Mouse (Mus musculus): Measurements from ENCODE around the gene Mtus2. TPM values are rescaled to one million over a fixed set of nuclear protein-coding genes. Genes with fewer than 3 reads are reported as not detected.

Gene Mtus2
- polyA plus RNA-seq, 1 experiment from 2014 or later = 35.1 TPM

- Histone ChIP-seq H3K27me3 (no peaks in the 10 kb centered on the region), H3K9me3 (no peaks in the 10 kb centered on the region), H3K9ac (replicated peaks) (no peak overlapping the region), H3K4me1 (replicated peaks) (peaks cover 31% of the 10 kb centered on the region), H3K4me3 (replicated peaks) (no peak overlapping the region), H3K27ac (no peak overlapping the region), H3K4me2 (replicated peaks) (no peak overlapping the region), H3K36me3 (no peaks in the 10 kb centered on the region)
- 96% methylated on average over 3 of the region's 3 CpGs for WGBS
- ATAC-seq = no peak
Observed at GRCm38 (mm10) chr5:148141662-148142061, 184.5 kb downstream of the Mtus2 start.

GRCm38 (mm10) chr5:148146200-148146823 lies 189.2 kb downstream of the Mtus2 start:
- Histone ChIP-seq H3K9ac (replicated peaks) (no peak overlapping the region), H3K4me2 (replicated peaks) (no peak overlapping the region), H3K4me3 (replicated peaks) (no peak overlapping the region), H3K4me1 (replicated peaks) (peaks cover 48% of the 10 kb centered on the region), H3K36me3 (no peaks in the 10 kb centered on the region), H3K27ac (peak overlapping the region; percentile 48), H3K9me3 (peaks cover 4% of the 10 kb centered on the region), H3K27me3 (no peaks in the 10 kb centered on the region)
- ATAC-seq = peak; percentile 38; the same call in 1 of the 2 replicates
- 58% methylated on average over 12 of the region's 12 CpGs for WGBS

- H3K27me3 ChIP-seq = no peaks in the 10 kb centered on the region
- peaks cover 4% of the 10 kb centered on the region for H3K9me3 ChIP-seq
- H3K9ac ChIP-seq (replicated peaks) = peak overlapping the region; percentile 28; the same call in 1 of the 2 replicates
- H3K36me3 ChIP-seq = no peaks in the 10 kb centered on the region
- H3K4me3 ChIP-seq (replicated peaks) = no peak overlapping the region
- 44% methylated on average over 14 of the region's 14 CpGs for WGBS
- peak; percentile 67 for ATAC-seq
- peak overlapping the region; percentile 40 for H3K4me2 ChIP-seq (replicated peaks)
- H3K27ac ChIP-seq = peak overlapping the region; percentile 83
- H3K4me1 ChIP-seq (replicated peaks) = peaks cover 44% of the 10 kb centered on the region
Observed at GRCm38 (mm10) chr5:148151894-148152599, 194.9 kb downstream of the Mtus2 start.

DNA sequence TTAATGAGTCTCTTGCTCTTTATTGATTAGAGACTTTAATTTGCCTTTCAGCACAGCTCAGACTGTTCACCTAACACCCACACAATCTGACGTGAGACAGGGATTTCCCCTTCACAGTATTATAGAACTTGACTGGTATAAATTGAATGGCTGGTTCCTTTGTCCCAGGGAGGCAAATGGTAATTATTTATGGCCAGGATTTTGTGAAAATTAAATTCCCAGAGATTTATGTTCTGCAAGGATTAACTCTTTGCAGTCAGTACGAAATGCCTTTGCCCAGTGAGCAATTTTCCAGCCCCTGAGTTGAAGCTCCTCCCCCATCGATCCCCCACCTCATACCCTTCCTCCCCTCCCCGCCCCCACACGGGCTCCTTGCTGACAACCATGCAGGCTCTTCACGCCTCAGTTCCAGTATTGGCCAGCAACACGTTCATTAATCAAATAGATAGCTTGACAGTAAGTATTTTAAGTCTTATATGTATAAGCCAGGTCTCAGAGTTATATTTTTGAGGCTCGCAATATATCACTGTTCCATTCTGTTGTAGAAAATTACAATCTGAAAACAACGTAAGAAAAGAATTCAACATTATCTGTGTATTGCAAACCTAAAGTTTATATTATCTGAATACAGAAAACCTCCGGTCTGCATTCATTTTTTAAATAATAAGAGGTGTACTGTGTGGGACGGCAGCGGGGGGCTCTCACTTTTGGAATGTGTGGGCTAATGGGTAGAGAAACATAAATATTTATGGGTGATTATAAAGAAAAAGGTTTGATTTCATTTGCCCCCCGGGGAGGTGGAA lies 195.7 kb downstream of the Mtus2 start:
- Histone ChIP-seq H3K9ac (replicated peaks) (peak overlapping the region; percentile 28), H3K36me3 (no peaks in the 10 kb centered on the region), H3K4me3 (replicated peaks) (no peak overlapping the region; the same call in 1 of the 2 replicates), H3K4me1 (replicated peaks) (peaks cover 41% of the 10 kb centered on the region), H3K4me2 (replicated peaks) (peak overlapping the region; percentile 40), H3K27ac (peak overlapping the region; percentile 83), H3K9me3 (peaks cover 4% of the 10 kb centered on the region), H3K27me3 (no peaks in the 10 kb centered on the region)
- peak; percentile 82 for ATAC-seq
- 37% methylated on average over 13 of the region's 13 CpGs for WGBS

DNA sequence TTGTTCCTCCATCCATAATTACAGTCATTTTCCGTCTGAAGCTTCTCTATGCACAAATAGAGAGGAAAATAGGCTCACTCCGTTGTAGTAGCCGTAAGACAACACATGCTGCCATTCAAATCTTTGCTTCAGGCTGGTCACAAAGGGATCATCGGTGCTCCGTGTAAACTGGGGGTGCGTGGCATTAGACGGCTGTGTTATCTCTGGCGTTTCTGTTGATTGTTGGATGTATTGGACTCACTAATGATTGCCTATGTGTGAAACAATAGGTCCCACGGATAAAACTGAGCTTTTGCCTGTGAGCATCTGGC lies 196.2 kb downstream of the Mtus2 start:
- no peaks in the 10 kb centered on the region for H3K27me3 ChIP-seq
- H3K9ac ChIP-seq (replicated peaks) = peak overlapping the region; percentile 5; the same call in 1 of the 2 replicates
- peaks cover 41% of the 10 kb centered on the region for H3K4me1 ChIP-seq (replicated peaks)
- ATAC-seq = peak; percentile 60
- no peak overlapping the region; the same call in 1 of the 2 replicates for H3K4me3 ChIP-seq (replicated peaks)
- peaks cover 4% of the 10 kb centered on the region for H3K9me3 ChIP-seq
- 17% methylated on average over 9 of the region's 9 CpGs for WGBS
- peak overlapping the region; percentile 40 for H3K4me2 ChIP-seq (replicated peaks)
- no peaks in the 10 kb centered on the region for H3K36me3 ChIP-seq
- peak overlapping the region; percentile 83 for H3K27ac ChIP-seq

DNA sequence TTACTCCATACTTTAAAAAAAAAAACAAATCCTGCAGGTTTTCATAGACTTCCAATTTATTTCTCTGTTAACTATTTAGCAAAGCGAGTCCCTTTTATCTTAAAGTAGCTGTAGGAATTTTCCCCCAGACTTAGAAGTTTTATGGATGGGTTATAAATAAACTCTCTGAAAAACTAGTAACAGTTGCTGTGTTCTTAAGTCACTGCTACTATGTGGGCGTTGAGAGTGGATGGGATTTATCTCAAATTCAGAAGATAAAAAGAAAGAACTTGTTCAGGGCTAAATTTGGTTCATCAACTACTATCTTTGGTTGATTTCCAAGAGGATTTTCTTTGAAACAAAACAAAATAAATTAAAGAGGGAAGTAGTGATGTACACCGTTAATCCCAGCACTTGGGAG lies 197.6 kb downstream of the Mtus2 start:
- Histone ChIP-seq H3K4me1 (replicated peaks) (peaks cover 47% of the 10 kb centered on the region), H3K9me3 (no peaks in the 10 kb centered on the region), H3K36me3 (no peaks in the 10 kb centered on the region), H3K9ac (replicated peaks) (no peak overlapping the region), H3K4me3 (replicated peaks) (no peak overlapping the region), H3K27me3 (no peaks in the 10 kb centered on the region), H3K27ac (no peak overlapping the region), H3K4me2 (replicated peaks) (no peak overlapping the region)
- ATAC-seq = no peak
- WGBS = 94% methylated on average over 3 of the region's 3 CpGs

- Histone ChIP-seq H3K9ac (replicated peaks) (no peak overlapping the region), H3K27ac (no peak overlapping the region), H3K27me3 (no peaks in the 10 kb centered on the region), H3K4me1 (replicated peaks) (peaks cover 15% of the 10 kb centered on the region), H3K4me2 (replicated peaks) (no peak overlapping the region), H3K4me3 (replicated peaks) (no peak overlapping the region), H3K9me3 (no peaks in the 10 kb centered on the region), H3K36me3 (no peaks in the 10 kb centered on the region)
- WGBS = 59% methylated on average over 8 of the region's 8 CpGs
- no peak for ATAC-seq
Observed at GRCm38 (mm10) chr5:148159328-148159727, 202.2 kb downstream of the Mtus2 start.

GRCm38 (mm10) chr5:148160529-148161154 lies 203.5 kb downstream of the Mtus2 start:
- no peaks in the 10 kb centered on the region for H3K36me3 ChIP-seq
- no peak overlapping the region for H3K27ac ChIP-seq
- WGBS = 92% methylated on average over 17 of the region's 17 CpGs
- H3K27me3 ChIP-seq = no peaks in the 10 kb centered on the region
- peaks cover 14% of the 10 kb centered on the region for H3K4me1 ChIP-seq (replicated peaks)
- H3K4me2 ChIP-seq (replicated peaks) = no peak overlapping the region
- no peak overlapping the region for H3K4me3 ChIP-seq (replicated peaks)
- H3K9me3 ChIP-seq = no peaks in the 10 kb centered on the region
- no peak for ATAC-seq
- H3K9ac ChIP-seq (replicated peaks) = no peak overlapping the region

DNA sequence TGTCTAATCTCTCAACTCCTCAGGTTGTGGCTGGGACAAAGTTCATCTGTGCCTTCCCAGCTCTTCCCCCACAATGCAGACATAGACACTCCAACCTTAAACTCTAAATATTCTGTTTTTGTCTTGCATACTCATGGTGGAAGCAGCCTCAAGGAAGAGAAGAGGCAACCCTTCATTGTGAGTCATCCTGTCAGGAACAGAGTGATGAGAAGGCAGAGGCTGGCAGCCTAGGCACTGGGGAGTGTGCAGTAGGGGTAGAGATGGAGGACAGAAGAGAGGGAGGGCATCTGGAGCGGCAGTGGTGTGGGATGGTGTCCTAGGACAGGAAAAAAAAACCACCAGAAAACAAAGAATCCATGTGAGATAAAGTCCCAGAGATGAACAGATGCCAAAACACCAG lies 208.0 kb downstream of the Mtus2 start:
- Histone ChIP-seq H3K4me3 (replicated peaks) (no peak overlapping the region), H3K9ac (replicated peaks) (no peak overlapping the region), H3K36me3 (no peaks in the 10 kb centered on the region), H3K4me1 (replicated peaks) (0 out of 2 replicates have a peak, but pooled peaks cover 4% of the 10 kb centered on the region), H3K4me2 (replicated peaks) (no peak overlapping the region), H3K9me3 (no peaks in the 10 kb centered on the region), H3K27me3 (no peaks in the 10 kb centered on the region), H3K27ac (no peak overlapping the region)
- ATAC-seq = no peak
- WGBS = 92% methylated on average over 1 of the region's 1 CpGs

GRCm38 (mm10) chr5:148175091-148175490 lies 218.0 kb downstream of the Mtus2 start:
- ATAC-seq = no peak
- H3K4me2 ChIP-seq (replicated peaks) = no peak overlapping the region
- 23% methylated on average over 4 of the region's 4 CpGs for WGBS
- H3K4me3 ChIP-seq (replicated peaks) = no peak overlapping the region
- peaks cover 13% of the 10 kb centered on the region; the same call in 1 of the 2 replicates for H3K9me3 ChIP-seq
- H3K27ac ChIP-seq = no peak overlapping the region
- H3K36me3 ChIP-seq = no peaks in the 10 kb centered on the region
- H3K9ac ChIP-seq (replicated peaks) = no peak overlapping the region
- no peaks in the 10 kb centered on the region for H3K27me3 ChIP-seq
- H3K4me1 ChIP-seq (replicated peaks) = peaks cover 23% of the 10 kb centered on the region

- peak; percentile 73 for ATAC-seq
- peaks cover 31% of the 10 kb centered on the region for H3K4me1 ChIP-seq (replicated peaks)
- H3K9me3 ChIP-seq = peaks cover 13% of the 10 kb centered on the region; the same call in 1 of the 2 replicates
- no peak overlapping the region for H3K4me2 ChIP-seq (replicated peaks)
- H3K27ac ChIP-seq = 0 out of 2 replicates have a peak overlapping the region, but pooled peaks have one; percentile 21
- no peak overlapping the region for H3K9ac ChIP-seq (replicated peaks)
- H3K4me3 ChIP-seq (replicated peaks) = no peak overlapping the region
- H3K27me3 ChIP-seq = no peaks in the 10 kb centered on the region
- WGBS = 26% methylated on average over 4 of the region's 4 CpGs
- no peaks in the 10 kb centered on the region for H3K36me3 ChIP-seq
Observed at GRCm38 (mm10) chr5:148175742-148176426, 218.8 kb downstream of the Mtus2 start.
